In the genomic region with DNA sequence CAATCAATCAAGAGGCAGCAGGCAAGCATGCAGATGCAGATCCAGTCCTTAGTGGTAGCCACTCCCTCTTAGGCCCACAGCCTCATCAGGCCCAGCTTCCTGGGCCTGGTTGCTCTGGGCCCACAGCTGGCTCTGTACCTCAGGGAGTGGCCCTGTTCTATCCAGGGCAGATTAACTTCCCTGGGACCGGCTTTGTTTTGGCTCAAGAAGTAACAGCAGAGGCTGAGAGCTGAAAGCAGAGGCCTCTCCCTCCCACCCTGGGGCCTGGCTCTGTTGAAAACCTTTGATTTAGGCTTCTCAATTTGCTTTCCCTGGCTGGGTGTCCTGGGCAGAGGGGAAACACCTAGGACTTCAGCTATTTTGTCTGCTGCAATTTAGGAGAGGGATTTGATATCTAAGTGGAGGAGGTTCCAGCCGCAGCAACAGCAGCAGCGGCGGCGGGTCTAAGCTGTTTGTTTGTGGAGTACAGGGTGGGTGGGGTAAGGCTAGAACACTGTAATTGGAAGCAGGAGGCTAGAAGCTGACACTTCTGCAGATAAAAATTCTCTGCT, we compare ENCODE assay signal across 8 mouse cellular contexts. TPM values are rescaled to one million over a fixed set of nuclear protein-coding genes. Genes with fewer than 3 reads are reported as not detected.
DNase-seq lines count a peak whose midpoint lies in the region; ATAC-seq lines count a peak whose summit lies in the region.

No protein-coding gene starts in this region.

- H3K4me1 ChIP-seq in heart, embryonic 16.5 days (ENCODE audit: control insufficient read depth, insufficient read depth, low read length): peaks cover 44% of the 10 kb centered on the region

- no peaks in the 10 kb centered on the region for H3K36me3 ChIP-seq in heart, embryonic 16.5 days (ENCODE audit: control insufficient read depth, insufficient read depth)

- H3K4me3 ChIP-seq in heart, embryonic 16.5 days (ENCODE audit: low read length): no peak overlapping the region

- DNase-seq in embryo, embryonic 9.5 days (ENCODE audit: extremely low spot score): peak; percentile 17
- DNase-seq in embryo, embryonic 10 days (ENCODE audit: low spot score): no peak
- DNase-seq in urinary bladder, postnatal 14 days (ENCODE audit: low spot score): peak; percentile 59
- no peak for DNase-seq in urinary bladder, adult 2 months (ENCODE audit: low spot score)
- DNase-seq in testis, postnatal 14 days (ENCODE audit: low spot score): peak; percentile 66
- no peak for DNase-seq in spleen, postnatal 4 days (ENCODE audit: low spot score in 2 of 2)
- DNase-seq in right cerebral cortex, postnatal 4 days: no peak

- H3K9ac ChIP-seq in heart, embryonic 16.5 days (ENCODE audit: low read length): peak overlapping the region; percentile 70

- H3K4me2 ChIP-seq in heart, embryonic 16.5 days (ENCODE audit: low read depth, low read length): no peak overlapping the region

- H3K27ac ChIP-seq in heart, embryonic 16.5 days (ENCODE audit: low read length): peak overlapping the region; percentile 87

- ATAC-seq in heart, embryonic 16.5 days (replicated peaks; ENCODE audit: extremely low read depth, insufficient read depth, low FRiP score): peak; percentile 20; the same call in 1 of the 2 replicates

- no peaks in the 10 kb centered on the region for H3K9me3 ChIP-seq in heart, embryonic 16.5 days (replicated peaks; ENCODE audit: control insufficient read depth, low read length)

- no peaks in the 10 kb centered on the region for H3K27me3 ChIP-seq in heart, embryonic 16.5 days (ENCODE audit: control insufficient read depth, insufficient read depth, low read length)

- WGBS in heart, embryonic 16.5 days: 25% methylated on average over 5 of the region's 5 CpGs

RNA-seq across cellular contexts. Expression of a gene that starts 45.1 kb away (rescaled TPM):
- 2.5 and 2.8 TPM in 2 replicates for polyA plus RNA-seq in urinary bladder, adult 2 months (2012; rRNA removed)
- polyA plus RNA-seq in heart, embryonic 16.5 days (2015; fragmentation: Nextera tagmentation; extraction: Ambion mirVana): 0.15 and 0.20 TPM in 2 replicates

Comparison
In these comparisons a context has a peak if more than half of its experiments do, and no peak if none do; other contexts are left out.
1. DNase-seq: peak in embryo, embryonic 9.5 days (single experiment), urinary bladder, postnatal 14 days (single experiment) and testis, postnatal 14 days (single experiment); none in embryo, embryonic 10 days (single experiment), urinary bladder, adult 2 months (single experiment), spleen, postnatal 4 days (0 of 2) and right cerebral cortex, postnatal 4 days (single experiment).